Mouse (Mus musculus) lung, adult 2 months (tissue): ENCODE data around the gene Celf5. TPM values are rescaled to one million over a fixed set of nuclear protein-coding genes. Genes with fewer than 3 reads are reported as not detected.
A peak's percentile ranks its signal among the peaks of the same experiment; 100 is the strongest.

ENCODE experiments used
- DNase-seq: peaks from one replicate; pipeline ENCODE4 v3.0.0; 2022
- H3K4me1 ChIP-seq: fragments of 200-500 bp; 2 replicates; pipeline ENCODE4 v1.6.1; 2011; ENCODE audit warnings: low read length; ENCODE audit not compliant: control insufficient read depth, insufficient read depth
- H3K4me3 ChIP-seq: fragments of 200-500 bp; replicated peaks from 2 replicates; pipeline ENCODE3; 2011; ENCODE audit warnings: low read depth, mild to moderate bottlenecking, control low read depth, low read length; ENCODE audit errors: extremely low read depth
- CTCF ChIP-seq: fragments of 200-500 bp; IDR thresholded peaks from 2 replicates; pipeline ENCODE4 v1.5.1; 2011; ENCODE audit warnings: mild to moderate bottlenecking, low read length, control low read depth; ENCODE audit not compliant: insufficient read depth
- POLR2A ChIP-seq: fragments of 200-500 bp; IDR thresholded peaks from 2 replicates; pipeline ENCODE4 v1.6.1; 2011; ENCODE audit warnings: low read depth, mild to moderate bottlenecking, control low read depth, low read length, borderline replicate concordance; ENCODE audit errors: extremely low read depth
- WGBS: fragments of 180-500 bp; shearing (Covaris S2); methylation state at CpG from one replicate; pipeline ENCODE4 v1.1.7; 2018; 5-methylcytosine and 5-hydroxymethylcytosine counted together
- polyA plus RNA-seq: library from polyadenylated mRNA; depleted of rRNA; stranded (reverse); fragments of >200 nt; gene quantifications from 2 replicates; pipeline ENCODE4 v1.2.3, GENCODE M21; 2012

The Celf5 gene
- polyA plus RNA-seq, 1 experiment, result 0.92 TPM

DNA sequence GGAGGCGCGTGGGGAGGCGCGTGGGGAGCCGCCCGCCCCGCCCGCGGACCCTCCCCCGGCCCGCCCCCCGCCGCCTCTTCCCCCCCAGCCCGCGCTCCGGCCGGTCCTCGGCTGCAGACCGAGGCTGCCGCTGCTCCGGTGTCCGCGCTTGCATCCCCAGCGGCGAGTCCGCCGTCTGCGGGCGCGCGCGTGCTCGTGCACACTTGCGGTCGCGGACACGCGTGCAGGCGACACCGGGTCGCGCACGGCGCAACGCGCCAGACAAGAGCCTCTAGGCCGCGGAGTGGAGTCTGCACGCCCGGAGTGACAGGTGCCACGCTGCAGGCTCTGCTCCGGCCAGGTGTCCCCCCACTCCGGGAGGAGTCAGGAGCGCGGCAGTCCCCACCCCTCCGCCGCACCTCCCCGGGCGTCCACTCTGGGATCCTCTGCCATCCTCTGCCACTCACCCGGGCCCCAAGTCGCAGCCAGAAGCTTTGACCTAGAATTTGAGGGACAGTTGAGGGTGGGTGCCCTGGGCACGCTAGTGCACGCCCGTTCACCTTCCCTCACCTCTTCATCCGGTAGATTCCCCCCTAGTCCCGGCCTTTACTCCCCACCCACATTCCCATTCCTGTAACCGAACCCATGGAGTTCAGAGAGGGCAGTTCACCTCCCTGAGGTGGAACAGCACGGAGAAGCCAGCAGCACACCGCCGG, 51.5 kb downstream of the Celf5 start:
- DNase-seq, result peak; percentile 71
- Histone ChIP-seq H3K4me1 (peaks cover 26% of the 10 kb centered on the region), H3K4me3 (peak overlapping the region; percentile 84)
- TF ChIP-seq POLR2A (peak; percentile 54; the same call in 1 of the 2 replicates), CTCF (no peak)
- WGBS, result 2% methylated on average over 70 of the region's 70 CpGs

DNA sequence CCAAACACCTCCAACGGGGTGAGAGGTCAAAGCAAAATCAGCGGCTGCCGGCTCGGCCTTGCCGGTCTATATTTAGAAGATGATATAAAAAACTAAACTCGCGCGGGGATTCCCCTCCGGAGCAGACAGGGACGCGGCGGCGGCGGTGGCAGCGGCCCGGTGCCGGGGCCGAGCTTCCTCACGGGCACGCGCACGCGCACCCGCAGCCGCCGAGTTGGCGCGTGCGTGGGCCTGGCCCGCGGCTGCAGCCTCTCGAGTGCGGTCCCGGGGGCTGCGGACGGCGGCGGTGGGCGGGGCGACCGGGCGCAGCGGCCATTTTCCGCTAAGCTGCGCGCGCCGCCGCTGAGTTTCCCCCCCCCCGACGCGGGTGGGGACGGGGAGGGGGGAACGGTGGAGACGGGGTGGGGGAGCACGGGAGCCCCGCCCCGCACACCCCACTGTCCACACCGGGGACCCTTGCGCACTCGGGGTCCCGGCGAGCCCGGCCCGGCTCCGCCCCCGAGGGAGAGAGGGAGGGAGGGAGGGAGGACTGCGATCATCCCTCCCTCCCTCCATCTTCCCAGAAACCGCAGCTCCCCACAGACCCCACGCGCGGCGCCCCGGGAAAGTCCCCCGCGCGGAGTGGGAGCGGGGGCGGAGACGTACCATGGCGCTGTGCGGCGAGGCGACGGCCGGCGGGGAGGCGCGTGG, 52.2 kb downstream of the Celf5 start:
- WGBS, result under 1% methylated on average over 55 of the region's 89 CpGs
- Histone ChIP-seq H3K4me3 (peak overlapping the region; percentile 84), H3K4me1 (peaks cover 28% of the 10 kb centered on the region)
- peak; percentile 82 for DNase-seq
- TF ChIP-seq CTCF, result no peak
- no peak for TF ChIP-seq POLR2A

DNA sequence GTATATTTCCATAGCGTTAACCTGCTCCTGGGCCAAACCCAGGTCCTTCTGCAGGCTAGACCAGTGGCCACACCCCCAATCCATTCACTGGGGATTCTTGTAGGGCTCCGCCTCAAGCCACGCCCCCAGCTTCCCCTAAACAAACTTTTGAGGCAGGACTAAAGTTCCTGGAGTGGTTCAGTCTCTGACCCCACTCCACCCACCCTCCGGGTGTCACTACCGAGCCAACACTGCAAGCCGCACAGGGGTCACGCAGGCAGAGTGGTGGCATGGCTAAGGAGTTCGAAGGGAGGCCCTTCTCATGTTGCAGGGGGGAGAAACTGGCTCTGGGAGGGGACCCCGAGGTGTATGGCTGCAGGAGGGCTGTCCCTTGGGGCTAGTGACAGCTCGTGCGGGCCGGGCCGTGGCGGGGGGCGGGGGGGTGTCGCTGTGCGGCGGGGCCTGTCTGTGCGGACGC, 52.9 kb downstream of the Celf5 start:
- TF ChIP-seq CTCF, result no peak
- TF ChIP-seq POLR2A, result peak; percentile 95; the same call in 1 of the 2 replicates
- DNase-seq, result peak; percentile 88
- Histone ChIP-seq H3K4me3 (peak overlapping the region; percentile 84), H3K4me1 (peaks cover 29% of the 10 kb centered on the region)
- under 1% methylated on average over 20 of the region's 20 CpGs for WGBS

DNA sequence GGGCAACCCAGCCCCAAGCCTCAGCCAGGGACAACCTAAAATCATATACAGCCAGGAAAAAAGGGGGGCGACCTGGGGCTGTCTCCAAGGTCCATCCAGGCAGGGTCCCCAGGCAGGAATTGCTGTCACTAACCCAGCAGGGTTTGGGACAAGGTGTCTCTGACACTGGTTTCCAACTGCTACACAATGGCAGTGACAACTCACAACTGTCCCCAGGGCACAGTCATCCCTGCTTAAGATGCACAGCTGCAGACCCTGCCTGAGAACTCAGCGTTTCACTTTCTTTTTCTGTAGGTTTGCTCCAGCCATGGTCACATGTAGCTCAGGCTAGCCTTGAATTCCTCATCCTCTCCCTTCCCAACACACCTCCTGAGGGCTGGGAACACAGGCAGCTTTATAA, 53.4 kb downstream of the Celf5 start:
- WGBS, result 48% methylated on average over 2 of the region's 2 CpGs
- Histone ChIP-seq H3K4me1 (peaks cover 30% of the 10 kb centered on the region), H3K4me3 (no peak overlapping the region)
- peak; percentile 8 for DNase-seq
- TF ChIP-seq POLR2A (no peak), CTCF (no peak)

DNA sequence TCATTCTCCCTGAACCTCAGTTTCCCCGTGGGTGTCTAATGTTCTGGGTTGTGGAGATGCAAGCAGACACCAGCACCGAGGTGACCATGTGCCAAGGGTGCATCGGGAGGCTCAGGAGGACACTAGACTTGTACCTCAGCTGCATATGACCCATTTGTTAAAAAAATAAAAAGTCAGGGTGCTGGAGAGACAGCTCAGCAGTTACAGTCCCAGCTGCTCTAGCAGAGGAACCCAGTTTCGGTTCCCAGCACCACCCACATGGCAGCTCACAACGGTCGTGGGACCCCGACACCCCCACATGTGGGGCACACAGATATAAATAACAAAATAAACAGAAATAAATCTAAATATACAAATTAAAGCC, 54.0 kb downstream of the Celf5 start:
- TF ChIP-seq CTCF (no peak), POLR2A (no peak)
- WGBS, result 87% methylated on average over 7 of the region's 7 CpGs

DNA sequence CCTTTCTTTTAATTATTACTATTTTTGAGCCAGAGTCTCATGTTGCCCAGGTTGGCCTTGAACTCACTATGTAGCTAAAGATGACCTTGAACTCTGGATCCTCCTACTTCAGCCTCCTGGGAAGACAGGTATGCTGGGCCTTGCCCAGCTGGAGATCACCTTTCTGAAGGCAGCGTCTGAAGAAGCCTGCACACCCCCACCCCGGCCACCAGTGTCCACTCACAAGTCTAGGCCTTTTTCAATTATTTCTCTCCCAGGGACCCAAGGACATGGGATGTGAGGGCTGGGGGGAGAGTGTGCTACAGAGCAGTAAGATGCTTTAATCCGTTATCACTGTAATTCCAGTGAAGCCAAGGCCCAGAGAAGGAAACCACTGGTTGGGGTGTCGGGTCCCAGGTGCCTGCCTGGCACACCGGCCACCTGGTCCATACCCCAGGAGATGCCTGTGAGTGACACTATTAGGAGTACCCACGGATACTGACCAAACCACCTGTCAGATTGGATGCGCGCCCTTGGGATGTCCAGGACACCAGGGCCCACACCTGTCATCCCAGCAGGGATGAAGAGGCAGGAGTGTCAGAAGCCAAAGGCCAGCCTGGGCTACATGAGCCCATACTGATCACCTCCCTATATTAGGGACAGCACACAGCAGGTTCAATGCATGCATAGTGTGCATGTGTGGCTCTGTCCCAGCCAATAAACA, 54.6 kb downstream of the Celf5 start:
- 86% methylated on average over 8 of the region's 8 CpGs for WGBS

More for the DNA sequence above, 54.0 kb downstream of the Celf5 start:
- Histone ChIP-seq H3K4me3 (no peak overlapping the region), H3K4me1 (peaks cover 31% of the 10 kb centered on the region)
- no peak for DNase-seq

DNA sequence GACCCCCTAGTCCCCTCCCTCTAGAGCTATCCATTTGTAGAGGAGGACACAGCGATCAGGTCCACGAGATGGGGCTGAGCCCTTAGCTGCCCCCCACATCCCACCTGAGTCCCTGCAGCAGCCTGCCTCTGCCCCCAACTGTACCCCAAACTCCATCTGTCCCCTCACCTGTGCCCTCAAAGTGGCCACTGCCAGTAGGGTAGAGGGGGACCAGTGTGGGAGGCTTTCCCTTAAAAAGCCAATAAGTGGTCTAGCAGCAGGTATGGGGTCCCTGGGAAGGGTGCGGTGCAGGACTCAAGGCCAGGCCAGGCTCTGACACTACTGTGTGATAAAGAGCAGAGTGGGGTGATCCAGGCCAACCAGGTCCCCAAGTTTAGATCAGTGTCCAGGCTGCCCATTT, 55.2 kb downstream of the Celf5 start:
- no peak for DNase-seq
- H3K4me3 ChIP-seq, result peak overlapping the region; percentile 44
- 36% methylated on average over 3 of the region's 3 CpGs for WGBS
- peaks cover 28% of the 10 kb centered on the region for H3K4me1 ChIP-seq
- TF ChIP-seq CTCF (no peak), POLR2A (no peak)

More for the DNA sequence above, 54.6 kb downstream of the Celf5 start:
- TF ChIP-seq CTCF (no peak), POLR2A (no peak)
- no peak overlapping the region for H3K4me3 ChIP-seq
- peak; percentile 10 for DNase-seq
- H3K4me1 ChIP-seq, result peaks cover 27% of the 10 kb centered on the region

DNA sequence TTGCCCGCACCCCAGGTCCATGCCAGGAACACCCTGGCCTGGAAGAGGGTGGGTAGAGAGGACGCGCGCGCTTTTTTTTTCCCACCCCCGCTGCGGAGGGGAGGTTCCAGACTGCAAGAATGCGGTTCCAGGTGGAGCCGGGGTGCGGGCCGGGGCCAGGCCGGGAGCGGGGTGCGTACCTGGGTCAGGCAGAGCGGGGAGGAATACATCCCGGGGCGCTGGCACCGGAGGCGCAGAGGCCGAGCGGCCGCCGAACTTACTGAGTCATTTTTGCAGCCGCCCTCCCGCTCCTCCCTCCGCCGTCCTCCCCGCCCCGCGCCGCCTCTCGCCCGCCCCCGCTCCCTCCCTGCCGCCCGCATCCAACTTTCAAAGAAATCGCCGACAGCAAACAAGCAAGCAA, 55.6 kb downstream of the Celf5 start:
- peak; percentile 76 for DNase-seq
- peak; percentile 68; the same call in 1 of the 2 replicates for TF ChIP-seq POLR2A
- TF ChIP-seq CTCF, result no peak
- Histone ChIP-seq H3K4me3 (peak overlapping the region; percentile 78), H3K4me1 (peaks cover 29% of the 10 kb centered on the region)
- under 1% methylated on average over 37 of the region's 38 CpGs for WGBS

DNA sequence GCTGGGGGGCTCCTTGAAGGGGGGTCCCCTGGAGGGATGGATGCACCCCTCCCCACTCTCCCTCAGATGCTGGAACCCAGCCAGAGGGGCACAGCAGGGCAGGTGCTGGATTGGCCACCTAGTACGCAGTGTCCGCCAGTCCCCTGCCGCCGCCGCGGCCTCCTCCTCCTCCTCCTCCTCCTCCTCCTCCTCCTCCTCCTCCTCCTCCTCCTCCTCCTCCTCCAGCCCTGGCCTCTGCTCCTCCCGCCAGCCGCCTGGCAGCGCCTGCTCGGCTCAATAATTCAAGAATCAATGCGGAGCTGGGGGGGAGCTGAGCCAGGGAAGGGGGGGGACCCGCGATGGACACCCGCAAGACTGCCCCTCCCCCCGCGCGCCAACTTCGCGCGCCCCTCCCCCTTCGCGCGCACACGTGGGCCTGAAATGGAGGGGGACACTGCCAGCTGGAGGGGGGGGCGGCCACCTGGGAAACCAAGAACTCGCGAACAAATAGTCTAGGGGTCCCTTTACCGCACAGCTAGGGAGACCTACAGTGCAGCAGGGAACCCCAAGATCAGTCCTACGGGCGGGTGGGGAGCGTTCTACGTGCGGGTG, 56.3 kb downstream of the Celf5 start:
- H3K4me3 ChIP-seq, result peak overlapping the region; percentile 78
- peak; percentile 36 for DNase-seq
- peaks cover 25% of the 10 kb centered on the region for H3K4me1 ChIP-seq
- TF ChIP-seq CTCF (no peak), POLR2A (no peak)
- WGBS, result 1% methylated on average over 26 of the region's 33 CpGs
